Mouse (Mus musculus) naive thymus-derived CD4-positive, alpha-beta T cell, adult 2 months (primary cell): ENCODE measurements at regions not wholly inside any gene's neighbourhood (a gene's known extent, or its start where the extent isn't known, plus 50 kb on each side); places are given as distances from the start of the nearest gene placed in this dataset.

Experiments used
- DNase-seq: peaks from one replicate; pipeline ENCODE4 v3.0.0-alpha.2; 2011; ENCODE audit warnings: low read depth

GRCm38 (mm10) chr4:95487969-95488368 is 69.3 kb upstream of the Fggy start:
- DNase-seq, result no peak

DNA sequence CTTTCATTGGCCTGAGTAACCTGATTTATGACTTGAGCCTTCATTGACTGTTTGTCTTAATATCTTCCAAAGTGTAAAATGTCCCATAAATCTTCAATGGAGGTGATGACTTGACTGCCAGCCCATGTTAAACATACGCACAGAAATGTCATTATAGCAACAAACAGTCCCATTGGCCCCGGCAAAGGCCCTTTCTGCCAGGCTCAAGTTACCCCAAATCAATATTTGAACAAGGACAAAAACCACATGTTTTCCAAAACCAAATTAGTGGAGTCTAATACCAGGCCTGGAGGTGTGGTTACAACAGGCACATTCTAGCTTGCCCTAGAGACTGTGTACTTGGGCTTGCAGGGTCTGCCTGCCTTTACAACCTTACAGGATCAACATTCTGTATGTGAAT is 68.2 kb upstream of the Fggy start:
- no peak for DNase-seq

GRCm38 (mm10) chr4:95500265-95500664 is 57.0 kb upstream of the Fggy start:
- no peak for DNase-seq

GRCm38 (mm10) chr4:95501164-95501563 is 56.1 kb upstream of the Fggy start:
- DNase-seq, result no peak

GRCm38 (mm10) chr4:95507141-95507945 is 50.0 kb upstream of the Fggy start:
- DNase-seq, result no peak
